Mouse (Mus musculus) megakaryocyte, embryonic 14.5 days (primary cell): ENCODE results near the gene Ptpn12. TPM values are rescaled to one million over a fixed set of nuclear protein-coding genes. Genes with fewer than 3 reads are reported as not detected.
"Not testable (repeated sequence)": the region's sequence is repeated elsewhere in the genome, so short reads cannot be mapped to it uniquely, and the experiment has no call there.

ENCODE experiments used
- H3K27me3 ChIP-seq: replicated peaks from 2 replicates; pipeline ENCODE3; 2012; ENCODE audit warnings: inconsistent platforms
- H3K36me3 ChIP-seq: replicated peaks from 2 replicates; pipeline ENCODE3; 2012; ENCODE audit warnings: low read length, inconsistent platforms, mixed read lengths
- H3K4me1 ChIP-seq: 2 replicates; pipeline ENCODE4 v1.6.1; 2012; ENCODE audit warnings: inconsistent platforms
- H3K4me3 ChIP-seq: replicated peaks from 2 replicates; pipeline ENCODE3; 2012; ENCODE audit warnings: moderate library complexity, mild to moderate bottlenecking, inconsistent platforms
- H3K9me3 ChIP-seq: 2 replicates; pipeline ENCODE4 v1.6.1; 2012; ENCODE audit warnings: inconsistent platforms
- FLI1 ChIP-seq: IDR thresholded peaks from 2 replicates; pipeline ENCODE4 v1.6.1; 2012; ENCODE audit warnings: low read length, inconsistent platforms, mixed read lengths
- GATA1 ChIP-seq: IDR thresholded peaks from 3 replicates; pipeline ENCODE4 v1.6.1; 2012; ENCODE audit warnings: mixed read lengths, low read length, inconsistent platforms, borderline replicate concordance
- polyA plus RNA-seq: library from polyadenylated mRNA; stranded (reverse); fragments of >175 nt; gene quantifications from 2 replicates; pipeline ENCODE4 v1.2.3, GENCODE M21; 2012; ENCODE audit warnings: low replicate concordance; ENCODE audit not compliant: insufficient read depth

The Ptpn12 gene
- polyA plus RNA-seq, 1 experiment = 34.8 TPM

DNA sequence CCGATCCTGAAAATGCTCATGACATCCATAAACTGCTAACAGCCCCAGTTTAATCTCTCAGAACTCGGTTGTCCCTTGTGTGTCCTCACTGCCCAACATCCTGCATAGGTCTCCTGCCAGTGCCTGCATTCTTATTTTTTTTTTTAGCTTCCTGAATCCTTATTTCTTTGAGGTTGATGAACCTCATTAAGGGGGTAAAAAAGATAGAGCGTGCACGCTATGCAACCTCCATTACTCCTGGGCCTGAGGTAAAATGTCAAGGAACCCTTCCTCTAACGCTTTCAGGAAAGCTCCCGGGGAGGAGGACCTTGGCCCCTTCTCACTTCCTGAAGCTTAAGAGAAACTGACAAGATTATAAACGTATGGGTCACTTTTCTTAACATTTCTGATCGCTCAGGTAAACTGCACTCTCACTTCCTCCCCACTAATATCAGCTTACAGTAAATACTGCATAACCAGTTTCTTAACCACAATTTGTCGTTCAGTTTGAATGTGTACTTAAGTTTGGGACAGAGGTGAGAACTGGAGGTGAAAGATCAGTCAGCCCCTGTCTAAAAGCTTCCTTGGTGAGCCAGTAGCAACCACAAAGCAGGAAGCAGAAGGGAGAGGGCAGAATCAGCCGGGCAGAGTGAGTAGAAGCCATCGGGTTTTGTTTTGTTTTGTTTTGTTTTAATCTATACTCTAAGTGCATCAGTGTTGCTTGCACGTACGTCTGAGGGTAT lies 100.4 kb downstream of the Ptpn12 start:
- peak overlapping the region; percentile 91 for H3K4me3 ChIP-seq

DNA sequence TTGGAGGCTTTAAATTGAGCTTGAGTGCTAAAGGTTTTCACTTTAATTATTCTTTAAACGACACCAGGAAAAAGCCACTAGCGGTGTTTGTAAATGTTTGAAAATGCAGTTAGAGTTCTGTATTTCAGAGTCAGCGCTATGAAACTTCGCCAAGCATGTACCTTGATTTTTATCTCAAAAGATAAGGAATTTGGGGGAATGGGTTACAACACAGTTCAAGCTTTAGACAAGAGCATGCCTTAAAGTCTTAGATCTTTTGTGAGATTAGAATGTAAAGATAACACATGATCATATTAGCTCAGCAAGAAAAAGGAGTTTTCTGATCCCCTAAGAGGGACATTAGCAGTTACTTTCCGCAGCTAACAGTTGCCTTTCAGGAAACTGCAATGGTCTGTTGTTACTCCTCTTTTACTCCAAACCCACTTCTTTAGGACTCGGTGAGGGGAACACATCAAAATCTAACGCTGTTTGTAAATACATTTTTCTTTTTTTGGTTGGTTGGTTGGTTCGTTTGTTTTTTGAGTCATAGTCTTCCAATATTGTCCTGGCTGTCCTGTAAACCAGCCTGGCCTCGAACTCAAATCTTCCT lies 103.3 kb downstream of the Ptpn12 start:
- Histone ChIP-seq H3K27me3 (no peaks in the 10 kb centered on the region), H3K36me3 (peaks cover 34% of the 10 kb centered on the region), H3K4me1 (peaks cover 57% of the 10 kb centered on the region), H3K9me3 (no peaks in the 10 kb centered on the region), H3K4me3 (peak overlapping the region; percentile 99)
- TF ChIP-seq FLI1 (no peak), GATA1 (no peak)

More for the DNA sequence above, 100.4 kb downstream of the Ptpn12 start:
- no peak for TF ChIP-seq GATA1
- no peak for TF ChIP-seq FLI1
- H3K27me3 ChIP-seq = no peaks in the 10 kb centered on the region
- peaks cover 56% of the 10 kb centered on the region for H3K4me1 ChIP-seq
- peaks cover 53% of the 10 kb centered on the region for H3K36me3 ChIP-seq
- no peaks in the 10 kb centered on the region for H3K9me3 ChIP-seq

DNA sequence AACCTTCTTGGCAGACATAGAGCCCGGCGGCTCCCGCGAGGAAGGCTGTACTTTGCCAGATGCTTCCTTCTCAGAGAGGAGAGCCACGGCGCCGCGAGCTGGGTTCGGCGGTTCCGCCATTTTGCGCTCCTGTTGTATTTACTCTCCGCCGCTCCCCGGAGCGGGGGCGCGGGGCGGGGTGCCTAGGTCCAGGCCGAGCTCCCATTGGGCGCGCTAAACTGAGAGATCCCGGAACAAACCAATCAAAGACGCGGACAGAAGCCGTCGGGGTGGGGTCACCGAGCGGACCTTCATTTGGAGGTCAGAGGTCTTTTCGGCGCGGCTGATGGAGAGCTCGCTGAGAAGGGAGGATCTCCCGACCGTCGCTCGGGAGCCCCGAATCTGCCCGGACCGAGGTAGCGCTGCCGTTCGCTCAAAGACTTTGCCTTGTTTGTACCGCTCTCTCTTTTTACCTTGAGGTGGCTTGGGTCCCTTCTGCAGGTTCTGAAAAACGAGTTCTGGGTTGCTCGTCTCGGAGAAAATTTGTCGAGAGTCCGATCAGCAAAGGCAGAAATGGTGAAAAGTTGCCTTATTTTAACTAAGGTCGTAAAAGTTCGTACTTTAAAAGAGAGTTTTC lies 103.9 kb downstream of the Ptpn12 start:
- Histone ChIP-seq H3K36me3 (peaks cover 30% of the 10 kb centered on the region), H3K27me3 (no peaks in the 10 kb centered on the region), H3K4me3 (peak overlapping the region; percentile 99), H3K9me3 (no peaks in the 10 kb centered on the region), H3K4me1 (peaks cover 60% of the 10 kb centered on the region)
- TF ChIP-seq FLI1 (no peak), GATA1 (no peak)

DNA sequence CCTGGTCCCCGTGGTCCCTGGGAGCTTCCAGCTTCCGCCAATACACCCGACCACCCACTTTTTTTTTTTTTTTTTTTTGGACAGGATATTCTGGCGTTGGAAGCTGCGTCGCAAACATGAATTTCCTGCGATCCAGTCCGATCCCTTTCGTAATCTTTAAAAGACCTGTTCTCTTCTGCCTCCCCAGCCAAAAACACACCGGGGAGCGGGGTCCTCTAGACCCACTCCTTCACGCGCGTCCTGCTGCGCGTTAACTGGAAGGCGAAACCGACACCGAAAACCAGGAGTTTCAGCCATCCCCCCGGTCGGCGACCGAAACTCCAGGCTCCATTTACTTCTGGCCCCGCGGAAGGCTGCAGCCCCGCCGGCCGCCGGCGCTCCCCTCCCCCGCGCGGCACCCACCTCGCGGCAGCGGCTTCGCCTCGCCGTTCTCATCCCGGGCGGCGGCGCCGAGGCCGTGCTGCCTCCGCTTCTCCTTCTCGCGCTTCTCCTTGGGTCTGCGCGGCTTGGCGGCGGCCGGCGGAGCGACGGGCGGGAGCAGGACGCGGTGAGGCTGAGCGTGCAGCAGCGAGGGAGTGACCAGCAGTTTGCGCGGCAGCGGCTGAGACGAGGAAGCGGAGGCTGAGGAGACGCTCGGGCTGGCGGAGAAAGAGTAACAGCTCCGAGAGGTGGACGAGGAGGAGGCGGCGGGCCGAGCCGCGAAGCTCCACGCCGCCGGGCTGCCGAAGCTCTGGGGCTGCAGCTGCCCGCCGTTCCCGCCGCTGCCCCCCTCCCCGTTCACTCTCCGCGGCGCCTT lies 104.7 kb downstream of the Ptpn12 start:
- H3K36me3 ChIP-seq = peaks cover 23% of the 10 kb centered on the region
- peaks cover 60% of the 10 kb centered on the region for H3K4me1 ChIP-seq
- no peaks in the 10 kb centered on the region for H3K27me3 ChIP-seq
- no peaks in the 10 kb centered on the region for H3K9me3 ChIP-seq
- TF ChIP-seq GATA1 (no peak), FLI1 (no peak)
- H3K4me3 ChIP-seq = peak overlapping the region; percentile 99

DNA sequence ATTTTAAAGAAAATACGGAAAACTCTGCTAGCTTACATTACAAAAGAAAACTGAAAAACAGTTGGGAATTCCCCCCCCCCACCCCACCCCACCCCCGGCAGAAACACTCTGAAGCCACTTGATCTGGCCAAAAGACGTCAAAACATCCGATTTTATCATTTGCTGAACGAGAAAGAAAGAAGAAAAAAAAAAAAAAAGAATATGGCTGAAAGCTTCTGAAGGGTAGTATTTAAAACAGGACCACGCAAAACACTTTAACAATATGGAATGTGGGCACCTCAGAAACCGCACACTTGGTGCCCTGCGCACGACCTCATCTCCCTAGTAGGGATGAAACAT lies 105.2 kb downstream of the Ptpn12 start:
- Histone ChIP-seq H3K27me3 (no peaks in the 10 kb centered on the region), H3K9me3 (no peaks in the 10 kb centered on the region), H3K36me3 (peaks cover 17% of the 10 kb centered on the region), H3K4me1 (peaks cover 58% of the 10 kb centered on the region), H3K4me3 (peak overlapping the region; percentile 99)
- TF ChIP-seq FLI1 (no peak), GATA1 (no peak)

DNA sequence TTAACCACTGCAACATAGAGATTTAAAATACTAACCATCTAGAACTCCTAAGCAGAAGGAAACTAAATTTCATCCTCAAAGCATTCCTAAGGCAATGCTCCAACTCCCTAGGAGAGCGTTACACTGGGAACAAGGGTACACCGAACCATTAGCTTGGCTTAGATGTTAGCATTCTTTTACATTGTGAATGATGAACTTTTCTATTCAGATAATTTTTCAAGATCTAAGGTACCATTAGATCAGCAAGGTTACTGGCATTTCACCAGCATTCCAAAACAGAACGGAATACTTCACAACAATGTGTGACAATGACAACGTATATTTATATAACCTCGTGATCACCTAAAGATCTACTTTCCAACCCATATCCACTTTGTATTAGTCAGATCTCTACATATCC lies 105.6 kb downstream of the Ptpn12 start:
- Histone ChIP-seq H3K27me3 (no peaks in the 10 kb centered on the region), H3K4me1 (peaks cover 58% of the 10 kb centered on the region), H3K4me3 (peak overlapping the region; percentile 99), H3K36me3 (peaks cover 13% of the 10 kb centered on the region), H3K9me3 (no peaks in the 10 kb centered on the region)
- TF ChIP-seq FLI1 (no peak), GATA1 (no peak)

DNA sequence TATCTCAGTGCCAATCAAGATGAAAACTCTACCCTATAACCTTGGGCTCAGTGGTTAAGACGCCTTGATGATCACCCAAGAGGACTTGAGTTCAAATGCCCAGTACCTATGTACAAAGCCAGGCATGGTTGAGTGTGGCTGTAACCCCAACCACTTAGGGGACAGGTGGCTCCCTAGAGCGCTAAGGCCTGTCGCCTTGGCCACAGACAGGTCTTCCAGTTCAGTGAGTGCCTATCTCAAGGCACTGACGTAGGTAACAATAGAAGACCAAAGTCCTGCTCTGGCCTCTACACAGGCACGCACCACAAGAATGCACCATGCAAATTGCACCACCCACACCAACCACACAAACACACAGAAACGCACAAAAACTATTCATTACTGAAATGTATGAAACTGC lies 108.8 kb downstream of the Ptpn12 start:
- peak overlapping the region; percentile 78 for H3K4me3 ChIP-seq
- no peaks in the 10 kb centered on the region for H3K9me3 ChIP-seq
- peaks cover 61% of the 10 kb centered on the region for H3K4me1 ChIP-seq
- H3K36me3 ChIP-seq = peaks cover 2% of the 10 kb centered on the region
- no peaks in the 10 kb centered on the region for H3K27me3 ChIP-seq
- TF ChIP-seq FLI1 (no peak), GATA1 (no peak)

DNA sequence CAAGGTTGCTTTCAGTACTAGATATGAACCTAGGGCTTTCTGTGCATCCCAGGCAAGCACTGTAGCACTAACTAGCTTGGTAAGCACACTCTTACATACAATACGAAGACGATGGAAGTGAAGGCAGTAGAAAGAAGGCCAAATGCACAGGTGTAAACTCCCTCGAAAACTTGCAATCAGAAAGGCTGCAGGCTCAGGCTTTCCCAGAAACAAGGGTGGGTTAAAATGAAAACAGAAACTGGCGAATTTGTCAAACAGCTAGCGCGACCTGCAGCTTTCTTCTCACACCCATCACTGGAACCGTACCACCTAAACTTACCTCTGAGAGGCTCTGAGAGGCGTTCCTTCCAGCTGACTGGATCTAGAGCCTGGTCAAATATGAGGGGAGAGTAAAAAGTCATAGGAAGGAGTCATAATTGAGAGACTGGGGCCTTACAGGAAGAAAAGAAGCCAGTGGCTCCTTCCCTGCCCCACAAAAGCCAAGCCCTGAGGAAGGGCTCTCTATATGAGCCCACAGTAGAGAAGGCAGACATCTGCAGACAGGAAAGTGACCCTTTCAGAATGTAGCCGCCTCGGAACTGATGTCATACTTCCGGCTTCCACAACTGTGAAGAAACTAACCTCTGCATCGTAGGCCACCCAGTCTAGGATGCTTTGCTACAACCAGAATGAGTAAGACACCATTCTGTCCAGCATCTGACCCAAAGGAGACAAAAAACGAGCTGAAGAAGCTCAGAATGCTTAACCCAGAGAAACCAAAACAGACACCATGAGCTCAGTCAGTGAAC lies 110.6 kb downstream of the Ptpn12 start:
- H3K27me3 ChIP-seq = no peaks in the 10 kb centered on the region
- TF ChIP-seq GATA1 (no peak), FLI1 (no peak)
- H3K4me3 ChIP-seq = peak overlapping the region; percentile 91
- peaks cover 9% of the 10 kb centered on the region for H3K36me3 ChIP-seq
- no peaks in the 10 kb centered on the region for H3K9me3 ChIP-seq
- H3K4me1 ChIP-seq = peaks cover 79% of the 10 kb centered on the region

DNA sequence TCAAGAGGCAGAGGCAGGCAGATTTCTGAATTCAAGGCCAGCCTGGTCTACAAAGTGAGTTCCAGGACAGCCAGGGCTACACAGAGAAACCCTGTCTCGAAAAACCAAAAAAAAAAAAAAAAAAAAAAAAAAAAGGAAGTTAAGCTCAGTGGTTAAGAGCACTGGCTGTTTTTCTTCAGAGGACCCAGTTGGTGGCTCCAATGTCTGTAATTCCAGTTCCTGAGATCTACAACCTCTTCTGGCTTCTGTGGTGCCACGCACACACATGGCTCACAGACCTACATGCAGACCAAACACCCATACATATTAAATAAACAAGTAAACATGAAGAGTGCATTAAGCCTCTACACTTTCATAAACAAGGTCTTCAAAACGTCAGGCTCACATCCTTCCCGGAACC lies 111.9 kb downstream of the Ptpn12 start:
- Histone ChIP-seq H3K4me1 (peaks cover 85% of the 10 kb centered on the region), H3K4me3 (peak overlapping the region; percentile 88), H3K36me3 (peaks cover 22% of the 10 kb centered on the region)
- H3K27me3 ChIP-seq, H3K9me3 ChIP-seq: not testable (repeated sequence)
